Mouse (Mus musculus) CH12.LX (cell line): Measurements from ENCODE around the gene Cdkn2aip. TPM values are rescaled to one million over a fixed set of nuclear protein-coding genes. Genes with fewer than 3 reads are reported as not detected.

ENCODE experiments used
- DNase-seq: peaks from one replicate; pipeline ENCODE4 v3.0.0-alpha.2; 2013; ENCODE audit errors: extremely low read depth
- H3K27ac ChIP-seq: 2 replicates; pipeline ENCODE4 v1.5.1; 2012; ENCODE audit warnings: low read depth, mild to moderate bottlenecking, control low read depth, moderate library complexity; ENCODE audit not compliant: insufficient read depth
- H3K27me3 ChIP-seq: replicated peaks from 2 replicates; pipeline ENCODE3; 2012; ENCODE audit warnings: inconsistent platforms
- H3K36me3 ChIP-seq, 2 experiments: replicated peaks in 1 of 2; 2 replicates each; pipeline versions ENCODE3 to v1.6.1; 2012; ENCODE audit warnings: inconsistent platforms in 1 of 2, low read length in 1 of 2, mild to moderate bottlenecking in 1 of 2, mixed read lengths in 1 of 2, moderate library complexity in 1 of 2; ENCODE audit not compliant: control insufficient read depth in 1 of 2, insufficient read depth in 1 of 2
- H3K4me1 ChIP-seq, 2 experiments: 2 replicates each; pipeline ENCODE4 v1.6.1; 2012; ENCODE audit warnings: inconsistent platforms in 1 of 2, moderate library complexity in 1 of 2; ENCODE audit not compliant: insufficient read depth in 2 of 2, control insufficient read depth in 1 of 2
- H3K4me2 ChIP-seq: 2 replicates; pipeline ENCODE4 v1.6.1; 2012; ENCODE audit warnings: low read depth, mild to moderate bottlenecking, control low read depth; ENCODE audit not compliant: poor library complexity, insufficient read depth, severe bottlenecking
- H3K4me3 ChIP-seq, 3 experiments: fragments of 150-350 bp in 1 of 3; sonication (generic) in 1 of 3; replicated peaks in 1 of 3; 2 replicates each; pipeline versions ENCODE3 to v1.5.1; 2011 to 2012; ENCODE audit warnings: low read depth in 2 of 3, low read length in 2 of 3, mild to moderate bottlenecking in 2 of 3, moderate library complexity in 2 of 3, control low read depth in 1 of 3, improper control_type of control experiment in 1 of 3, inconsistent platforms in 1 of 3, mixed read lengths in 1 of 3; ENCODE audit not compliant: poor library complexity in 1 of 3
- H3K79me2 ChIP-seq: replicated peaks from 2 replicates; pipeline ENCODE4 v1.6.1; 2012; ENCODE audit warnings: mild to moderate bottlenecking, moderate library complexity; ENCODE audit not compliant: control insufficient read depth, poor library complexity, insufficient read depth, severe bottlenecking; ENCODE audit errors: extremely low read depth
- H3K9ac ChIP-seq: 2 replicates; pipeline ENCODE4 v1.6.1; 2012; ENCODE audit warnings: low read depth, mild to moderate bottlenecking, control low read depth, moderate library complexity; ENCODE audit not compliant: insufficient read depth
- H3K9me3 ChIP-seq: replicated peaks from 2 replicates; pipeline ENCODE3; 2012; ENCODE audit warnings: low read length, inconsistent platforms, mixed read lengths
- BHLHE40 ChIP-seq: IDR thresholded peaks from 2 replicates; pipeline ENCODE4 v1.6.1; 2011; ENCODE audit warnings: mild to moderate bottlenecking, low read depth, low read length, improper control_type of control experiment
- CHD1 ChIP-seq: IDR thresholded peaks from 2 replicates; pipeline ENCODE4 v1.6.1; 2012; ENCODE audit warnings: low read depth, low read length, improper control_type of control experiment, inconsistent platforms
- CHD2 ChIP-seq: IDR thresholded peaks from 2 replicates; pipeline ENCODE4 v1.6.1; 2011; ENCODE audit warnings: low read length, improper control_type of control experiment
- CTCF ChIP-seq, 2 experiments: IDR thresholded peaks in 1 of 2; conservative IDR thresholded peaks in 1 of 2; 2 replicates each; pipeline ENCODE4 v1.5.1; 2011 to 2012; ENCODE audit warnings: low read depth in 2 of 2, low read length in 2 of 2, improper control_type of control experiment in 1 of 2, inconsistent platforms in 1 of 2, mild to moderate bottlenecking in 1 of 2, moderate library complexity in 1 of 2
- E2F4 ChIP-seq: IDR thresholded peaks from 2 replicates; pipeline ENCODE4 v1.6.1; 2011; ENCODE audit warnings: low read depth, low read length, improper control_type of control experiment; ENCODE audit not compliant: insufficient replicate concordance
- ELF1 ChIP-seq: IDR thresholded peaks from 2 replicates; pipeline ENCODE4 v1.6.1; 2014; ENCODE audit warnings: low read depth, mild to moderate bottlenecking, inconsistent platforms, low read length, improper control_type of control experiment
- EP300 ChIP-seq: IDR thresholded peaks from 2 replicates; pipeline ENCODE4 v1.6.1; 2011; ENCODE audit warnings: low read length, improper control_type of control experiment
- ETS1 ChIP-seq: conservative IDR thresholded peaks from 2 replicates; pipeline ENCODE4 v1.6.1; 2012; ENCODE audit warnings: low read depth, mild to moderate bottlenecking, inconsistent platforms, low read length, improper control_type of control experiment, moderate library complexity
- GABPA ChIP-seq: IDR thresholded peaks from 2 replicates; pipeline ENCODE4 v1.6.1; 2012; ENCODE audit warnings: low read depth, low read length, improper control_type of control experiment, inconsistent platforms; ENCODE audit not compliant: insufficient replicate concordance
- HCFC1 ChIP-seq: IDR thresholded peaks from 2 replicates; pipeline ENCODE4 v1.6.1; 2012; ENCODE audit warnings: low read depth, mild to moderate bottlenecking, inconsistent platforms, low read length, improper control_type of control experiment
- IRF4 ChIP-seq: IDR thresholded peaks from 2 replicates; pipeline ENCODE4 v1.6.1; 2014; ENCODE audit warnings: low read depth, mild to moderate bottlenecking, inconsistent platforms, low read length, improper control_type of control experiment
- JUN ChIP-seq: IDR thresholded peaks from 2 replicates; pipeline ENCODE4 v1.6.1; 2011; ENCODE audit warnings: low read depth, mild to moderate bottlenecking, low read length, improper control_type of control experiment, moderate library complexity; ENCODE audit not compliant: insufficient read depth
- JUND ChIP-seq: conservative IDR thresholded peaks from 2 replicates; pipeline ENCODE4 v1.6.1; 2011; ENCODE audit warnings: low read depth, low read length, improper control_type of control experiment
- KAT2A ChIP-seq: IDR thresholded peaks from 2 replicates; pipeline ENCODE4 v1.6.1; 2012; ENCODE audit warnings: low read length, improper control_type of control experiment, inconsistent platforms; ENCODE audit not compliant: insufficient replicate concordance
- MAFK ChIP-seq: IDR thresholded peaks from 2 replicates; pipeline ENCODE4 v1.6.1; 2011; ENCODE audit warnings: low read length, improper control_type of control experiment; ENCODE audit not compliant: insufficient replicate concordance
- MAX ChIP-seq: IDR thresholded peaks from 2 replicates; pipeline ENCODE4 v1.6.1; 2011; ENCODE audit warnings: low read length, improper control_type of control experiment
- MAZ ChIP-seq: IDR thresholded peaks from 2 replicates; pipeline ENCODE4 v1.6.1; 2012; ENCODE audit warnings: low read depth, mild to moderate bottlenecking, inconsistent platforms, low read length, improper control_type of control experiment, moderate library complexity
- MEF2A ChIP-seq: IDR thresholded peaks from 2 replicates; pipeline ENCODE4 v1.6.1; 2014; ENCODE audit warnings: low read depth, mild to moderate bottlenecking, inconsistent platforms, low read length, improper control_type of control experiment, borderline replicate concordance
- MXI1 ChIP-seq: IDR thresholded peaks from 2 replicates; pipeline ENCODE4 v1.6.1; 2011; ENCODE audit warnings: mild to moderate bottlenecking, low read depth, low read length, improper control_type of control experiment
- MYC ChIP-seq: IDR thresholded peaks from 2 replicates; pipeline ENCODE4 v1.6.1; 2011; ENCODE audit warnings: low read depth, mild to moderate bottlenecking, improper control_type of control experiment, low read length
- NELFE ChIP-seq: IDR thresholded peaks from 2 replicates; pipeline ENCODE4 v1.6.1; 2011; ENCODE audit warnings: low read depth, low read length, improper control_type of control experiment
- PAX5 ChIP-seq: IDR thresholded peaks from 2 replicates; pipeline ENCODE4 v1.6.1; 2012; ENCODE audit warnings: low read length, inconsistent platforms, mixed read lengths
- POLR2A ChIP-seq: IDR thresholded peaks from 2 replicates; pipeline ENCODE4 v1.6.1; 2011; ENCODE audit warnings: low read depth, mild to moderate bottlenecking, improper control_type of control experiment, low read length
- POLR2AphosphoS2 ChIP-seq: IDR thresholded peaks from 2 replicates; pipeline ENCODE4 v1.6.1; 2011; ENCODE audit warnings: low read depth, low read length, improper control_type of control experiment
- RAD21 ChIP-seq: IDR thresholded peaks from 2 replicates; pipeline ENCODE4 v1.6.1; 2011; ENCODE audit warnings: low read depth, mild to moderate bottlenecking, low read length, improper control_type of control experiment, moderate library complexity
- RCOR1 ChIP-seq: conservative IDR thresholded peaks from 2 replicates; pipeline ENCODE4 v1.6.1; 2012; ENCODE audit warnings: low read depth, mild to moderate bottlenecking, inconsistent platforms, low read length, improper control_type of control experiment
- SIN3A ChIP-seq: IDR thresholded peaks from 2 replicates; pipeline ENCODE4 v1.6.1; 2012; ENCODE audit warnings: low read length, improper control_type of control experiment, inconsistent platforms
- SMC3 ChIP-seq: IDR thresholded peaks from 2 replicates; pipeline ENCODE4 v1.6.1; 2011; ENCODE audit warnings: low read depth, low read length, improper control_type of control experiment
- TBP ChIP-seq: conservative IDR thresholded peaks from 2 replicates; pipeline ENCODE4 v1.6.1; 2011; ENCODE audit warnings: low read depth, low read length, improper control_type of control experiment
- TCF12 ChIP-seq: IDR thresholded peaks from 2 replicates; pipeline ENCODE4 v1.6.1; 2014; ENCODE audit warnings: low read depth, mild to moderate bottlenecking, inconsistent platforms, low read length, improper control_type of control experiment
- UBTF ChIP-seq: IDR thresholded peaks from 2 replicates; pipeline ENCODE4 v1.6.1; 2012; ENCODE audit warnings: low read depth, mild to moderate bottlenecking, inconsistent platforms, low read length, improper control_type of control experiment, moderate library complexity
- USF1 ChIP-seq: IDR thresholded peaks from 2 replicates; pipeline ENCODE4 v1.6.1; 2014; ENCODE audit warnings: low read depth, mild to moderate bottlenecking, inconsistent platforms, low read length, improper control_type of control experiment
- USF2 ChIP-seq: conservative IDR thresholded peaks from 2 replicates; pipeline ENCODE4 v1.6.1; 2011; ENCODE audit warnings: low read depth, low read length, improper control_type of control experiment
- ZC3H11A ChIP-seq: IDR thresholded peaks from 2 replicates; pipeline ENCODE4 v1.6.1; 2012; ENCODE audit warnings: low read depth, mild to moderate bottlenecking, inconsistent platforms, low read length, improper control_type of control experiment
- ZKSCAN1 ChIP-seq: IDR thresholded peaks from 2 replicates; pipeline ENCODE4 v1.6.1; 2012; ENCODE audit warnings: low read depth, inconsistent platforms, low read length, improper control_type of control experiment, borderline replicate concordance
- ZMIZ1 ChIP-seq: IDR thresholded peaks from 2 replicates; pipeline ENCODE4 v1.6.1; 2012; ENCODE audit warnings: low read depth, mild to moderate bottlenecking, inconsistent platforms, low read length, improper control_type of control experiment
- ZNF384 ChIP-seq: IDR thresholded peaks from 2 replicates; pipeline ENCODE4 v1.6.1; 2012; ENCODE audit warnings: low read depth, low read length, improper control_type of control experiment, inconsistent platforms
- dilution Hi-C: fragments of 300-500 bp; cut with MboI; formaldehyde crosslinking; loops from 2 replicates; pipeline ENCODE4 v1.14.3; 2020; ENCODE audit warnings: low sequenced_read_pairs; ENCODE audit not compliant: extremely low pct_unique_long_range_greater_than_20kb, extremely low pct_ligation_motif_present
- in situ Hi-C: fragments of 300-500 bp; cut with MboI; formaldehyde crosslinking; loops from 3 replicates; pipeline ENCODE4 v1.14.3; 2019; ENCODE audit warnings: low sequenced_read_pairs, low pct_ligation_motif_present, low pct_unique_long_range_greater_than_20kb, mixed read lengths
- polyA plus RNA-seq: library from polyadenylated mRNA; unstranded; fragments of >175 nt; gene quantifications from 2 replicates; pipeline ENCODE4 v1.2.1, GENCODE M21; 2012; ENCODE audit warnings: low read depth; ENCODE audit not compliant: insufficient read length
- total RNA-seq, 2 experiments: library from RNA; depleted of rRNA; stranded (reverse); fragments of 300-350 nt in 1 of 2; fragments of >200 nt in 1 of 2; gene quantifications; 2 replicates each; pipeline ENCODE4 v1.2.3; 2012 to 2014

The Cdkn2aip gene
- total and polyA plus RNA-seq, 3 experiments, result 7.1 to 15.5 (median 8.7) TPM

- in situ Hi-C loops (loop anchor here (5.0 to 25.0 kb wide), 3 partner anchors 37 to 288 kb away; partner anchors contain the start of genes Cdkn2aip, Rwdd4a and Trappc11), dilution Hi-C loops (no loop called here)
- H3K36me3 ChIP-seq, result peaks cover 0 to 3% of the 10 kb centered on the region in 2 experiments
- H3K4me3 ChIP-seq, result peak within 1 kb of the TSS; percentile 84 to 97 (median 97)
- H3K4me1 ChIP-seq, result peaks cover 0 to 17% of the 10 kb centered on the region in 2 experiments; a peak in 2 of 4 replicates
- H3K79me2 ChIP-seq, result peaks cover 4% of the 10 kb centered on the region; the same call in 1 of the 2 replicates
- peak; percentile 99 for DNase-seq
- peak within 1 kb of the TSS; percentile 80; the same call in 1 of the 2 replicates for H3K4me2 ChIP-seq
- peak within 1 kb of the TSS; percentile 86 for H3K9ac ChIP-seq
- H3K27ac ChIP-seq, result peak within 1 kb of the TSS; percentile 83
- no peaks in the 10 kb centered on the region for H3K27me3 ChIP-seq
- H3K9me3 ChIP-seq, result no peaks in the 10 kb centered on the region
- TF ChIP-seq HCFC1 (peak; percentile 45), RCOR1 (no peak), TCF12 (peak; percentile 73), CHD1 (no peak), ELF1 (0 out of 2 replicates have a peak, but pooled peaks have one; percentile 26), PAX5 (no peak), CTCF (conservative IDR thresholded peaks at IDR 0.05 in 1 of 2, IDR thresholded peaks at IDR 0.05 in 1 of 2; ENCODE audit: low read depth in 2 of 2, low read length in 2 of 2) (no peak), ZNF384 (no peak), USF1 (no peak), NELFE (peak; percentile 97), KAT2A (no peak), ZKSCAN1 (no peak), ETS1 (0 out of 2 replicates have a peak, but pooled peaks have one; percentile 42), MAZ (peak; percentile 73), MAX (no peak; the same call in 1 of the 2 replicates), GABPA (no peak), BHLHE40 (peak; percentile 17; the same call in 1 of the 2 replicates), USF2 (no peak), JUN (no peak), ZC3H11A (no peak), CHD2 (no peak), MXI1 (no peak), EP300 (no peak), MAFK (no peak), E2F4 (peak; percentile 84; the same call in 1 of the 2 replicates), MEF2A (peak; percentile 31; the same call in 1 of the 2 replicates), UBTF (peak; percentile 62), MYC (no peak), JUND (no peak), IRF4 (no peak; the same call in 1 of the 2 replicates), SIN3A (no peak; the same call in 1 of the 2 replicates), RAD21 (no peak), TBP (peak; percentile 93), SMC3 (no peak), ZMIZ1 (peak; percentile 92), POLR2A (peak; percentile 97), POLR2AphosphoS2 (0 out of 2 replicates have a peak, but pooled peaks have one; percentile 51)
Measured at GRCm38 (mm10) chr8:47674777-47675710, 38.7 kb downstream of the Cdkn2aip start, which contains the start of gene Ing2. Gene Ing2, minus strand, starts transcription at chr8:47675556.
